Mouse (Mus musculus) stomach, embryonic 15.5 days (tissue): ENCODE results near the gene Mob1b. TPM values are rescaled to one million over a fixed set of nuclear protein-coding genes. Genes with fewer than 3 reads are reported as not detected.

Source experiments
- ATAC-seq: fragments of 200-750 bp; cut with Nextera tagmentation; 2 replicates; pipeline ENCODE4 v1.8.0; 2017; ENCODE audit warnings: low read depth, moderate number of reproducible peaks, moderate TSS enrichment; ENCODE audit not compliant: insufficient read depth, low FRiP score
- H3K27ac ChIP-seq: fragments of 300-500 bp; sonication (generic); 2 replicates; pipeline ENCODE4 v1.5.1; 2015; ENCODE audit warnings: mild to moderate bottlenecking, inconsistent platforms
- H3K27me3 ChIP-seq: fragments of 300-500 bp; sonication (generic); replicated peaks from 2 replicates; pipeline ENCODE4 v1.6.1; 2015; ENCODE audit warnings: inconsistent platforms
- H3K36me3 ChIP-seq: fragments of 300-500 bp; sonication (generic); 2 replicates; pipeline ENCODE4 v1.6.1; 2015; ENCODE audit warnings: inconsistent platforms
- H3K4me1 ChIP-seq: fragments of 300-500 bp; sonication (generic); 2 replicates; pipeline ENCODE4 v1.6.1; 2015; ENCODE audit warnings: inconsistent platforms
- H3K4me2 ChIP-seq: fragments of 300-500 bp; sonication (generic); 2 replicates; pipeline ENCODE4 v1.6.1; 2015; ENCODE audit warnings: mild to moderate bottlenecking, inconsistent platforms
- H3K4me3 ChIP-seq: fragments of 300-500 bp; sonication (generic); replicated peaks from 2 replicates; pipeline ENCODE4 v1.5.1; 2015; ENCODE audit warnings: inconsistent platforms
- H3K9ac ChIP-seq: fragments of 300-500 bp; sonication (generic); 2 replicates; pipeline ENCODE4 v1.6.1; 2015; ENCODE audit warnings: inconsistent platforms
- H3K9me3 ChIP-seq: fragments of 300-500 bp; sonication (generic); 2 replicates; pipeline ENCODE4 v1.6.1; 2016; ENCODE audit warnings: inconsistent platforms
- WGBS: fragments of 180-500 bp; shearing (Covaris S2); methylation state at CpG from one replicate; pipeline ENCODE4 v1.1.7; 2015; 5-methylcytosine and 5-hydroxymethylcytosine counted together
- polyA plus RNA-seq: library from polyadenylated mRNA; unstranded; fragments of >200 nt; fragmentation: Nextera tagmentation; extraction: Ambion mirVana; gene quantifications from 2 replicates; pipeline ENCODE4 v1.2.1, GENCODE M21; 2015

Gene Mob1b
- polyA plus RNA-seq, 1 experiment from 2014 or later: 11.7 TPM

GRCm38 (mm10) chr5:88793676-88794075 lies 73.0 kb downstream of the Mob1b start:
- Histone ChIP-seq H3K36me3 (no peaks in the 10 kb centered on the region), H3K9me3 (no peaks in the 10 kb centered on the region), H3K9ac (no peak overlapping the region), H3K27ac (no peak overlapping the region), H3K4me1 (no peaks in the 10 kb centered on the region), H3K4me2 (no peak overlapping the region), H3K27me3 (no peaks in the 10 kb centered on the region), H3K4me3 (no peak overlapping the region)
- no peak for ATAC-seq
- 85% methylated on average over 3 of the region's 3 CpGs for WGBS

GRCm38 (mm10) chr5:88795910-88796584 lies 75.4 kb downstream of the Mob1b start:
- no peak overlapping the region for H3K4me2 ChIP-seq
- H3K4me3 ChIP-seq: no peak overlapping the region
- no peaks in the 10 kb centered on the region for H3K9me3 ChIP-seq
- no peaks in the 10 kb centered on the region for H3K4me1 ChIP-seq
- no peaks in the 10 kb centered on the region for H3K36me3 ChIP-seq
- no peak overlapping the region for H3K9ac ChIP-seq
- no peaks in the 10 kb centered on the region for H3K27me3 ChIP-seq
- no peak for ATAC-seq
- WGBS: 42% methylated on average over 9 of the region's 9 CpGs
- no peak overlapping the region for H3K27ac ChIP-seq

- no peaks in the 10 kb centered on the region for H3K4me1 ChIP-seq
- H3K27me3 ChIP-seq: no peaks in the 10 kb centered on the region
- H3K9ac ChIP-seq: no peak overlapping the region
- no peak overlapping the region for H3K4me2 ChIP-seq
- 49% methylated on average over 11 of the region's 11 CpGs for WGBS
- no peaks in the 10 kb centered on the region for H3K9me3 ChIP-seq
- no peak overlapping the region for H3K4me3 ChIP-seq
- ATAC-seq: no peak; the same call in 1 of the 2 replicates
- H3K36me3 ChIP-seq: no peaks in the 10 kb centered on the region
- no peak overlapping the region for H3K27ac ChIP-seq
These were observed 75.9 kb downstream of the Mob1b start for GRCm38 (mm10) chr5:88796588-88796987.

- 58% methylated on average over 6 of the region's 6 CpGs for WGBS
These were observed 76.5 kb downstream of the Mob1b start for GRCm38 (mm10) chr5:88797121-88797520.

GRCm38 (mm10) chr5:88805616-88806015 lies 85.0 kb downstream of the Mob1b start:
- H3K4me3 ChIP-seq: no peak overlapping the region
- H3K9me3 ChIP-seq: no peaks in the 10 kb centered on the region
- H3K4me2 ChIP-seq: no peak overlapping the region
- H3K27me3 ChIP-seq: no peaks in the 10 kb centered on the region
- H3K9ac ChIP-seq: no peak overlapping the region
- H3K36me3 ChIP-seq: no peaks in the 10 kb centered on the region
- H3K27ac ChIP-seq: no peak overlapping the region
- ATAC-seq: no peak
- no peaks in the 10 kb centered on the region for H3K4me1 ChIP-seq
- WGBS: 73% methylated on average over 4 of the region's 4 CpGs

More at GRCm38 (mm10) chr5:88797121-88797520, 76.5 kb downstream of the Mob1b start:
- no peaks in the 10 kb centered on the region for H3K4me1 ChIP-seq
- H3K4me2 ChIP-seq: no peak overlapping the region
- H3K27ac ChIP-seq: no peak overlapping the region
- ATAC-seq: no peak
- H3K9me3 ChIP-seq: no peaks in the 10 kb centered on the region
- no peaks in the 10 kb centered on the region for H3K36me3 ChIP-seq
- no peak overlapping the region for H3K4me3 ChIP-seq
- no peaks in the 10 kb centered on the region for H3K27me3 ChIP-seq
- no peak overlapping the region for H3K9ac ChIP-seq

GRCm38 (mm10) chr5:88806278-88806677 lies 85.6 kb downstream of the Mob1b start:
- Histone ChIP-seq H3K9me3 (no peaks in the 10 kb centered on the region), H3K4me1 (no peaks in the 10 kb centered on the region), H3K27me3 (no peaks in the 10 kb centered on the region), H3K4me3 (no peak overlapping the region), H3K36me3 (no peaks in the 10 kb centered on the region), H3K9ac (no peak overlapping the region), H3K27ac (no peak overlapping the region), H3K4me2 (no peak overlapping the region)
- 15% methylated on average over 5 of the region's 5 CpGs for WGBS
- ATAC-seq: no peak

GRCm38 (mm10) chr5:88807342-88807741 lies 86.7 kb downstream of the Mob1b start:
- ATAC-seq: no peak
- Histone ChIP-seq H3K36me3 (no peaks in the 10 kb centered on the region), H3K27ac (no peak overlapping the region), H3K9ac (no peak overlapping the region), H3K4me3 (no peak overlapping the region), H3K27me3 (no peaks in the 10 kb centered on the region), H3K4me1 (no peaks in the 10 kb centered on the region), H3K4me2 (no peak overlapping the region), H3K9me3 (no peaks in the 10 kb centered on the region)
- WGBS: 30% methylated on average over 9 of the region's 9 CpGs

- ATAC-seq: no peak
- Histone ChIP-seq H3K9ac (no peak overlapping the region), H3K27me3 (no peaks in the 10 kb centered on the region), H3K4me1 (no peaks in the 10 kb centered on the region), H3K9me3 (no peaks in the 10 kb centered on the region), H3K4me3 (no peak overlapping the region), H3K4me2 (no peak overlapping the region), H3K36me3 (no peaks in the 10 kb centered on the region), H3K27ac (no peak overlapping the region)
- WGBS: 80% methylated on average over 2 of the region's 2 CpGs
These were observed 92.5 kb downstream of the Mob1b start for GRCm38 (mm10) chr5:88813188-88813587.

Other genes starting within 250 kb of the Mob1b start
- gene Enam, start 232.9 kb upstream of the Mob1b start, polyA plus RNA-seq: not detected in 2 replicates
- 0.19 and 0.27 TPM in 2 replicates for gene Jchain, start 193.0 kb upstream of the Mob1b start, polyA plus RNA-seq
- gene Utp3, start 166.4 kb upstream of the Mob1b start, polyA plus RNA-seq: 62.6 and 65.5 TPM in 2 replicates
- 16.8 and 18.3 TPM in 2 replicates for gene Rufy3, start 155.8 kb upstream of the Mob1b start, polyA plus RNA-seq
- 51.0 and 51.4 TPM in 2 replicates for gene Grsf1, start 44.7 kb upstream of the Mob1b start, polyA plus RNA-seq
- gene Dck, start 44.1 kb downstream of the Mob1b start, polyA plus RNA-seq: 41.8 and 44.6 TPM in 2 replicates
- gene Slc4a4, start 166.0 kb downstream of the Mob1b start, polyA plus RNA-seq: 4.3 and 4.4 TPM in 2 replicates